Mouse (Mus musculus): Measurements from ENCODE around the gene Pih1d2.

Pih1d2 gene

DNA sequence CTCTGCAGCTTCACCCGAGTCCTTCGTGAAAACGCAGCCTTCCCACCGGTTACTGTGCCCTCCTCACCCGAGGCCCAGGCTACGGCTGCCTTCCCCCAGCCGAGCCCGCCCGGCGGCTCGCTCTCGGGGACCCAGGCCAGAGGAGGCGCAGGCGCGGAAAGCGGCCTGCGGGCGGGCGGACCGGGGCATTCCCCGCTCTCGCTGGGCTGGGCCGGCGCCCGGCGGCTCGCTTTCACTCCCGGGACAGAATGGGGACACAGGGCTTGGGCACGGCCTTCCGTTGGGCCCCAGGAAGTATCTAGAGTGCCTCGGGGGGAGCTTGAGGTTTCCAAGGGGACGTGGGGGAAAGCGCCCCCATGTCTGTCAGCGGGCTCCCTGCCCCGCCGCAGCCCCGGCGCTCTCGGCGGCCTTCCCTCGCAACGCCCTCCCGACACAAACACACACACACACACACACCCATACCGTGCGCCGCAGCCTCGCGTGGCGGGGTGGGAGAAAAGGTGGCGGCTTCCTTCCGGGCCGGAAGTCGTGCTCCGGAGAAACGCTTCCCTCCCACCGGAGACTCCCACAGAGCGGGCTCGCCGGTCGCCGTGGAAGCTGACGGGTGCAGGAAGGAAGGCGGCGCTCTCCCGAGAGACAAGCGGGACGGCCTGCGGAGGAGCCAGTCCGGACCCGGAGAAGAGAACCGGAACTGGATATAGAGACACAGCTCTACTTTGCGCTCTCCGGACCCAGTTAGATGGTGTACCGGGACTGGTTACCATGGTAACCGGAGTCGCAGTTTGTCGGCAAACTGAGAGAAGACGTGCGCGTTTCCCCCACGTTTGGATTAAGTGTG is at the start of gene Pih1d2, which contains the start of gene Nkapd1:
Pih1d2 (plus strand) TSS at position 556 of the 838 bp plus-strand sequence.
Nkapd1 (minus strand) TSS at position 699 of the 838 bp plus-strand sequence.
- DNase-seq (ENCODE audit: low spot score): peak; percentile 78

DNA sequence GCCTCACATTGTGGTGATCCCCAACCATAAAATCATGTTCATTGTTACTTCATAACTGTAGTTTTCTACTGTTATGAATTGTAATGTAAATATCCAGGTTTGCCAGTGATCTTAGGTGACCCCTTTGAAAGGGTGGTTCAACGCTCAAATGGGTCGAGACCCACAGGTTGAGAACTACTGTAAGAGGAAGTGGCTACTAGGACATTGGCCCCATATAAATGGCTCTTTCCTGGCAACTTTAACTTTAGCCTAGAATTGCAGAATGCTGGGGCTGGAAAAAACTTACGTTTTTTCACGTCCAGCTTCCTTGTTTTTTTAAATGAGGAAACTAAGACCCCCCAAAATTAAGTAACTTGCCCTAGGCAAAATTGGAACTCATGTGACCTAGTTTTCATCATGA is 49.7 kb upstream of the Pih1d2 start:
- DNase-seq (ENCODE audit: low spot score): no peak

DNA sequence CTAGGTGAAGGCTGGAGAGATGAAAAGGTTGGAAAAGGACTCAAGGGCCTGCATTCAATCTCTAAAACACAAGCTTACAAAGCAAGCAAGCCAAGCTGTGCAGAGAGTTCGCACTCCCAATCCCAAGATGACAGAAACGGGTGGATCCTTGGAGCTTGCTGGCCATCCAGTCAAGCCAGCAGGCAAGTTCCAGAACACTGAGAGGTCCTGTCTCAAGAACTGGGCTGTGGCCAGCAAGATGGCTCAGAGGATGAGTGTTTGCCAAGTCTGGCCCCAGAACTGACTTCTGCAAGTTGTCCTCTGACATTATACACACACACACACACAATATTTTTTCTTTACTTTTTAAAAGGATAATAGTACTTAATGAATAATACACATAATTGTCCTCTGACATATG is 49.2 kb upstream of the Pih1d2 start:
- no peak for DNase-seq (ENCODE audit: low spot score)

DNA sequence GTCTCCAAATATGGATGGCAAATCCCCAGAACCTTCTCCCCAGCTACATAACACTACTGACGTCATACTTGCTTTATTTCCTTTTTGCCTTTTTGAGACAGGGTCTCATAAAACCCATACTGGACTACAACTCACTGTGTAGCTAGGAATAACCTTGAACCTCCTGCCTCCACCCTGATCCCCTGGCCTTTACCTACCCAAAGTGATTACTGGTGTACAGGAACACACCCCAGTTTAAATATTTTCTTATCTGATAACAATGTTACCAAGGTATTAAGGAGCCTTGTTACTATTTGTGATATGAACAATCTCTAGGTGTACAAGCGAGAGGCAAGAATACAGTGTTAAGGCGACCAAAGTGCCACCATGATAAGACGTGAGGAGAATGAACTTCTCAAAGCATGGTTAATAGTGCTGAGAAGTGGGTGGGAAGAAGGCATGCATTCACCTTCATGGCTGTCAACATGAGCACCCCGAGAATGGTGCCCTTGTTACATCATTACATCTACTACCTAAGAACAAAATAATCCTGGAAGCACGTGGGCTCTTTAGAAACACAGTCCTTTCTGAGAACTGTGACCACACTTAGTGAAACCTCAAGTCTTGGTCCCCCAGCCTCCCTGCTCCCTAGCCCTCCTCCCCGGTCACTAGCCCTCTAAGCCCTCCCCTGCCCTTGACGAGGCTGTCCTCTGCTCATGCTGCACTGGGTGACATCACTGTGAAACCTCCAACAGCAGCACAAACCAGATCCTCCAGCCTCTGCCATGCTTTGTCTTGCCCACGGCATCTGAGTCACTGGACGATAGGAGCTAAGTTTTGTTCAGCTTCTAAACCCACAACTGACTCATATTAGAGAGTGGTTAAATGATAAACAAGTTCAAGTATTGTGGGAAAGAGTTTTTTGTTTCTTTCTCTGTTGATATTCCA is 47.3 kb upstream of the Pih1d2 start:
- no peak for DNase-seq (ENCODE audit: low spot score)

DNA sequence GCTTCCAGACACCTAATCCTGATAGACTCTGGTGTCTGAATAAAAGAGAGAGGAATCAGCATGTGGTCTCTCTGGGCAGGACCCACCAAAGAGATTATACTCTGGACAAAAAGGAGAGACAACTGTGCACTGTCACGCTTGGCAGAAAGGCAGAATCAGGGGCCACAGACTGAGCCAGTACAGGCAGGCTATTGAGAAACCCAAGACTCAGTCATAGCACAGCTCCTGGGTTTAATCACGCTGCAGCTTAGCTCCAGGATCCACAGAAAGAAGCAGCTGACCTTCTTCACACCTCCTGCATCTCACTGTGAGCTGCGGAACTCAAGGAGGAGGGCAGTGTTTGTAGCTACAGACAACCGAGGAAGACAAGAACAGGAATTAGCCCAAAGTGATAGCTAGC is 36.8 kb upstream of the Pih1d2 start:
- no peak for DNase-seq (ENCODE audit: low spot score)

DNA sequence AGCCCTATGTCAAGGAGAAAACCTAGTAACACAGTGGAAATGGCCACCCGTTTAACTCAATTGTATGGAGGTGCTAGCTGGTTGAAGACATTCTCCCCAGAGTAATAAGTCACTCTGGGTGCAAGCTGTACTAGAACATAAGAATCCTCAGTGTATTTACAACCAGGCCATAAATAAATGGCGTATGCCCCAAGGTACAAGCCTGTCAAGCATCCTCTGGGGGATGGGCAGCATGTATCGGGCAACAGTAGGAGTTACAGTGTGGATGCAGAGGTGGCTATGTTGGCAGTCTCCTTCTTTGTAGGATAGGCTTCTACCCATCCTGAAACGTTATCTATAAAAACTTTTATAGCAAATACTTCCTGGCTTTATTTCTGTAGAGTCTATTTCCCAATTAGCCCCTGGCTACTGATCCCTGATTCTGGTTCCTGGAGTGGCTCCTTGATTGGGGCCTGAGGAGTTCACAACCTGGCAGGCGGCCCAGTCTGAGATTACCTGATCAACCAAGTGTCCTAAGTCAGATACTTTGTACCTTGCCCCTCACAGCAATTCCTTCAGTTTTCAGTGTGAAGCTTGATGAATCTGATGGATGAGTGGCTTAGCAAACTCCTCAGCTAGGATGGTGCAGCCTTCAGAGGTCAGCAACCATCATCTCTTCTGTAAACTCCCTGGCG is 31.8 kb upstream of the Pih1d2 start:
- DNase-seq (ENCODE audit: low spot score): no peak

DNA sequence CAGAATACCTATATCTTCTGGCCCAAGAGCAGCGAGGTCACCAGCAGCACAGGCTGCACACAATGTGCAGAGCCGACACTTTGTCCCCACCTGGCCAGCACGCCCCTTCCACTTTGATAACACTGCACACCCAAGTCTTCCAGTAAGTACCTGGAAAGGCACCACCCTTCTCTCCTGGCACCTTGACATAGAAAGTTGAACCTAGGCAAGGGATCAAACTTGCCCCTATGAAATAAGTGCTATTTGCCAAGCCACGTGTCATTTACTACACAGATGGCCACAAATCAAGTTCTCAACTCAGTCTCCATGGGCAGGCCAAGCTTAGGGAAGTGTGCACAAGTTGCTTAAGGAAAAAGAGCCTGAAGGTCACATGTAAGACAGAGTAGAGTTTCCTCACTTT is 30.2 kb upstream of the Pih1d2 start:
- DNase-seq (ENCODE audit: low spot score): no peak

DNA sequence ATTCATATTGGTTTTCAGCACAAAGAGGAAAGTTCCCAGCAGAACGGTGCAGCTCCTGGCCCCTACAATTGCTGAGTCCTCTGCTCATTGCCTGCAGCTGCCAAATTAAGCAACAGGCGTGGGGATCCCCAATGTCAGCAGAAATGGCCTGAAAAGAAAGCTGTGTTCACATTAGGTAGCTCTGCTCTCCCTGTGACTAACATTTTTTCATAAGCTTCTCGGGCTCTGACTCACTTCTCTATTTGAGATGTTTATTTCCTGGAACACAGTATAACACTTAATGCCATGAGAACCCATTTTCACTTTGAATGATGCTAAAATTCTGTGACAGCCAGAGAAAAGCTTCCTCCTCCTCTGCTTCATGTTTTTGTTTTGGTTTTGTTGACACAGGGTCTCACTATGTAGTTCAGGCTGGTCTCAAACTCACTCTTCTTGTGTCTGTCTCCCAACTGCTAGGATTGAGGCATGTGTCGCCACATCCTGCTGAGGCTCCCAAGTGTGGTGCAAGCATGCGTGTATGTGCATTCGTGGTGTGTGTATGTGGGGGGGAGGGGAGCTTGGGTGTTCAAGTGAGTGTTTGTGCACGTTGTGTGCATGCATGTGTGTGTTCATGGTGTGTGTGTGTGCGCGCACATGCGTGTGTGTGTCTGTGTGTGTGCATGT is 26.1 kb upstream of the Pih1d2 start:
- DNase-seq (ENCODE audit: low spot score): no peak

DNA sequence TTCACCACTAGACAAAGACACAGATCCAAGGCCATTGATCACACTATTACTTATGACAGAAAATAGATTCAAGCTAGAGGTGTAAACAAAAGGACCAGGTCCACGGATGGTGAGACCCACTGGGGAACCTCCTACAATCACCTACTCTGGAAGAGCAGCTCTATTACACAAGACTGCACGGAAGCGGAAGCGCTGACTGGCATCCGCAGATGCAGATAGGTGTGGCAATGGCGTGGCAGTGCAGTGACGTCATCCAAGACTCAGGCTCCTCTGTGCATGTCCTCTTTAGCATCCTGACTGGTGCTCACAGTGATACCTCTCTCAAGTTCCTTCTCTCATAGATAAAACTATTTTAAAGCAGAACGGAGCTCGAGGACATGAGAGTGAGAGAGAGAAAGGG is 24.2 kb upstream of the Pih1d2 start:
- no peak for DNase-seq (ENCODE audit: low spot score)

DNA sequence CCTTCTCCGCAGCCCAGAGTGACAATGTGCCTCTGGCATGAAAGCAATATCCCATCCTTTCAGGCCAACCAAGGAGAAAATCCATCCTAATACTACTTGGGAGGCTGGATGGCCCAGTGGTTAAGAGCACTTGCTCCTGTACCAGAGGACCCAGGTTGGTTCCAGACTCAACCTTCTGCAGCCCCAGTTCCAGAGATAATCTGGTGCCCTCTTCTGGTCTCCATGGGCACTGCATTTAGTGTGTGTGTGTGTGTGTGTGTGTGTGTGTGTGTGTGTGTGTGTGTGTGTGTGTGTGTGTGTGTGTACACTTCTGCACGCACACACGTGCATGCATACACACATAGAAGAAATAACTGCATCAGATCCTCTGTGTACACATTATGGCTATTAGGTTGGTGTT is 23.6 kb upstream of the Pih1d2 start:
- DNase-seq (ENCODE audit: low spot score): peak; percentile 40

DNA sequence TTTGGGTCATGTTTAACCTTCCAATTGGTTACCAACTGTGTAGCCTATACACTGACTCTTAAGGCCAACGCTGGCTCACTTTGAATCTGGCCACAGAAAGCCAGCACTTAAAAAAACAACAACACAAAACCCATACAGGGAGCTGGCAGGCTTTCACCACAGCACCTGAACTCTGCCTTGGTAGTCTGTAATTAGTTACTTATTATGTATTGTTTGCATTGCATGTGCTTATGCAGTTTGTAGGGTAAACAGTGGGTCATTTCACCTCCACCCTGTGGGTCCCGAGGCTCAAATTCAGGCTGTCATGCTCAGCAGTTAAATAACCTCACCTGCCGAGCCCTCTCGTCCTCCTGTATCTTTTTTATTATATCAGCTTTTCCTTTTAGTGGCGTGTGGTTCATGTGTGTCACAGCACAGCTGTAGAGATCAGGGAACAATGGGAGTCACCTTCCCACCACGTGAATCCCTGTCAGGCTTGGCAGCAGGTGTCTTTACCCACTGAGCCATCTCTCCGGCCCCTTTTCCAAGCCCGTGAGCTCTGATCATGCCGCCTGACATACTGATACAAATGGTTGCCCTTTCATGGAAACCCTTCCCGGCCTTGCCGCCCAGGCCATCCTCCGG is 22.2 kb upstream of the Pih1d2 start:
- no peak for DNase-seq (ENCODE audit: low spot score)

DNA sequence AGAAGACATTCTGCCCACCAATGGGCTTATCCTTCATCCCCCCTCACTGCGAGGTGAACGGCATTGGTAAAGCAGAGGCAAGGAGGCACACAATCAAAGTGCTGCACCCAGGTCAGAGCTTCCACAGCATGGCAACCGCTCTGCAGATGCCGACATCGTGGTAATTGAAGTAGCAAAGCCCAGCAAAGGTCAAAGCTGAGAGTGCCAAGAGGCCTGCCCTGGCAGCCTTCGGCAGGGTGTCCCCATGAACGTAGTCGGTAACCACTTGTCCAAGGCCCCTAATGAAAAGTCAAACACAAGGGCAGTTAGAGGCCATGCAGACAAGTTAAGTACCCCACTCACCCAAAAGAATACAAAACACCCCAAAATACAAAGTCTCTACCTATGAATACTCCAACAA is 20.1 kb upstream of the Pih1d2 start:
- DNase-seq (ENCODE audit: low spot score): no peak

DNA sequence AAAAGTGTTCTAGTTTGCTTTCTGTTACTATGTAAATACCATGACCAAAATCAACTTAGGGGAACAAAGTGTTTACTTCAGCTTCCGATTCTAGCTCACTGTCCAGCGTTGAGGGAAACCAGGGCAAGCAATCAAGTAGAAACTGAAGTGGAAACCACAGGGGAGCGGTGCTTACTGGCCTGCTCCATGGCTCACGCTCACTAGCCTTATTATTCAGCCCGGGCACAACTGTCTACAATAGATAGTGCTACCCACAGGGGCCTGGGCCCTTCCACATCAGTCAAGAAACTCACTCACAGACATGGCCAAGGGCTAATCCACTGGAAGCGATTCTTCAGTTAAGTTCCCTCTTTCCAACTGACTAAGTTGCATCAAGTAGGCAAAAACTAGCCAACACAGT is 15.6 kb upstream of the Pih1d2 start:
- no peak for DNase-seq (ENCODE audit: low spot score)

DNA sequence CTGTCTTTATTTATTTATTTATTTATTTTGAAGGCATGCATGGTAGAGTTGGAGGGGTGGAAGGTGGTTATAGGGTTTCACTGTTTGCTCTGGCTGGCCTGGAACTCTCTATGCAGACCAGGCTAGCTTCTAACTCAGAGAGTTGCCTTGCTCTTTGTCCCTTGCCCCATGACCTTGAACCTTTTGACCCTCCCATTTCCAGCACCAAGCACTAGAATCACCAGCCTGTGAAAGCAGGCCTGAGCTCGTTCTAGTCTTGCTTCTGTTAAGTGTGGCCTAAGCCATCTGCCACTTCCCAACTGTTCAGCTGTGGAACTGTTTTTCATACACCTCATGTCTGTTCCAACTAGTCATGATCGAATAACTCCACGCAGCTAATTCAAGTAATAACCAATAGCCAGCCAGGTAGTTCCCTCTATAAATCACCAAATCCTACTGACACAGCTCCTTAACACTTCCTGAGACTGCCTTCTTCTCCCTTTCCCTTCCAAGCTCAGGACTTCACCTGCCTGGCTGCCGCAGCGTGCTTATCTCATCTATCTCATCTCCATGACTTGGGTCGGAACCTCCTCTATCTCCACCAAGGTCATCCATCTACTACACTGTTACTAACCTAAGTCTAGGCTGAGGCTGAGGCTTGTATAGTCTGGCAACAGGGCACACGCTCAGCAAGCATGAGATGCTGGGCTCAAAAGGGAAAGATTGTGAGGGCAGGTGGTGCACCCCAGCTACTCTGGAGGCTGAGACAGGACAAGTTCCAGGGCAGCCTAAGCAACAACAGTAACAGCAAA is 14.9 kb upstream of the Pih1d2 start:
- no peak for DNase-seq (ENCODE audit: low spot score)

DNA sequence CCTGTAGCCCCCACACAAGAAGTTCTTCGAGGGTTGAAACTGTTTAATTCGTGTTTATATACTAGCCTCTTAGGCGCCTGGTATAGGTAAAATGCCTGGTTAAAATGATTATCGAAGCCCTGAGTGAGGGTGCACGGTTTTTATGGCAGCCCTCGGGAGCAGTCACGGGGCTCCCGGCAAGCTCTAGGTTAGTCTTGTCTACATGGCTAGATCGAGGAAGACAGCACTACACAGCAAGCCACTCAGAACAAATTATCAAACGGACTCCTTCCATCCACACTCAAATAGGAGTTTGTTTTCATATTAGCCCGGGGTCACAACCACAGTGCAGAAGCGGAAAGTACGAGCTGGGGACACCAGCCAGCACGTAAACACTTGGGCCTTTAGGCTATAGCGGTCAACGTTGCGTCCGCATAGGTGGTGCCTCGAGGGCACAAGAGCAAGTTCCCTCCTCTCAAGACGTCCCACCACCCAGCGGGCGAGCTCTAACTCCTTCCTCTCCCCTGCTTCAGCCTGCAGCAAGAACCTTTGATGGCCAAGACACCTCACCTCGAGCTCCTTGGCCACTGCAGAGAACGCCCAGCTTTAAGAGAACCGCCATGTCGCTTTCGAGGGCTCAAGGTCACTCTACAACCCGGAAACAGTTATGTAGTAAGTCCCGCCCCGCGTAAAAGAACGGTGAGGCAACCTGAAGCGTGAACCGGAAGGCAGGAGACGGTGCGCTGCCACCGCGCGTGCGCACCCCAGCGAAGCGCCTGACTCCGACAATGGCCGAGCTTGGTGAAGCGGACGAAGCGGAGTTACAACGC is 13.7 kb upstream of the Pih1d2 start, which contains the start of the genes Sdhd and Timm8b:
Sdhd (minus strand) TSS at position 624 of the 809 bp plus-strand sequence.
Timm8b (plus strand) TSS at position 722 of the 809 bp plus-strand sequence.
- peak; percentile 88 for DNase-seq (ENCODE audit: low spot score)

DNA sequence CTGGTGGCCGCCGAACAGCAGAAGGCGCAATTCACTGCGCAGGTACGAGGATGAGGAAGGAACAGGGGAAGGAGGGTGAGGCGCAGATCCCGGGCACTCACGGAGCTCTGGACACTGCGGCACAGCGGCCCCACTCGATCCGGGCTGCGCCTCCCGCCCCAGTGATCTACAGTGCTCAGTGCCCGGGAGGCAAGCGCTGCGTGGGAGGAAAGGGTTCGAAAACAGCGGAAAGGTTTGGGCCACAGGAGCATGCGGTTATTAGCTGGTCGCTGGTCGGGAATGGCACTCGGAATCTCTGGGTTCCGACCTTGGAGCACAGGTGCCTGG is 13.2 kb upstream of the Pih1d2 start:
- no peak for DNase-seq (ENCODE audit: low spot score)

DNA sequence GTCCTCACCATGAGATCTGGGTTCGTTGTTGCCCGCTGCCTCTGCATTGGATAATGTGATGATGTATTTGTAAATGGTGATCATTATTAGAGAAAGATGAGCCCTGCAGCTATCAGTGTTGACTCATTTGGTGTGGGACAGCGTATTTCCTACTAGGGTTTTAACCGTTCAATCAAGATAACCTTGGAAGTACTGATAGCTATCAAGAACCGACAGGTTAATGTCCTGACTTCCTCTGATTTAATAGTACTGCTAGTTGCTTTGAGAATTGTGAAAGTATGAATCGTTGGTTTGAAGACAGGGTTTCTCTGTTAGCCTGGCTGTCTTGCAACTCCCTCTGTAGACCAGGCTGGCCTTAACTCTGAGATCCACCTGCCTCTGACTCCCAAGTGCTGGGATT is 12.8 kb upstream of the Pih1d2 start:
- no peak for DNase-seq (ENCODE audit: low spot score)

DNA sequence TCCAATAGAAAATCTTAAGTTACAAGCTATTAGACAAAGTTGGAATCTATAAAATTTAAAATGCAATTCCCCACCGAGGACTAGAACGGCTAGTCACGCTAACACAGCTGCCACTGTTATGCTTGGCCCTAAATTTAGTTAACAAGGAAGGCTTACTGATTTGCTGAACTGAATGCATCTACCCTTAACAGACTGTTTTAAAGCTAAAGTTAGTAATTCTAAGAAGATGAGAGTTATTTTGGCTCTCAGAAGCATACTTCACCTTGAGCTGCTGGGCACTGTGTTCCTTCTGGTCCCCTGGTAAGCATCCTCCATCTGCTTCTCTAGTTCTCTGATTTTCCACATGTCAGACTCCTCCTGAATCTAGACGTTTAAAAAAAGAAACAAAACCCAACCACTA is 5.0 kb upstream of the Pih1d2 start:
- no peak for DNase-seq (ENCODE audit: low spot score)

DNA sequence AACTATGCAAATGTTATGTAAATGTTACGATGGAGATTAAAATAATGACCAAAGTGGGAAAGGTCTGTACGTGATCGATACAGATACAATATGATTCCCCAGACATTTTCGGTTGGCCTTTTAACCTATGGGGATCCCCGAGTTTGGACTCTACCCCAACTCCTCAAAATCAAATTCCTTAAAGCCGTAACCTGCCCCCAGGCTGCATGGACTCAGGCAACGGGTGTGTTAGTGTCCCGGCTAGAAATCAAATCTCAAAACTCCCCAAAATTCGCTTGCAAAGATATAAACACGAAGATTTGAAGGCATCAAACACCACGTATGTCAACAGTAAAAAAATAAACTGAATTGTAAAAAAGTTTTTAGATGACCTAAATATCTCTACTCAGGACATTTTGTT is 960 bp upstream of the Pih1d2 start:
- DNase-seq (ENCODE audit: low spot score): no peak

All from spleen, adult 12 weeks (tissue).